ENCODE assay signal across 10 mouse cellular contexts in genomic region chr7:16746093-16746492, GRCm38 (mm10). TPM values are rescaled to one million over a fixed set of nuclear protein-coding genes. Genes with fewer than 3 reads are reported as not detected.
DNase-seq lines count a peak whose midpoint lies in the region; ATAC-seq lines count a peak whose summit lies in the region.
"Had no signal": no experiment of that assay in that cellular context is flagged by ENCODE, and none has a peak within 500 bp of the region (broad histone marks: within the 10 kb centered on the region; RNA-seq: fewer than 3 reads in every experiment).

No protein-coding gene starts in this region.

- ATAC-seq in intestine, embryonic 16.5 days: peak; percentile 43
- ATAC-seq in liver, embryonic 11.5 days (replicated peaks; ENCODE audit: low FRiP score): peak; percentile 37
- ATAC-seq in neural tube, embryonic 12.5 days (ENCODE audit: low FRiP score, low read depth): peak; percentile 76

- H3K27ac ChIP-seq in embryonic facial prominence, embryonic 10.5 days (replicated peaks): no peak overlapping the region
- no peak overlapping the region for H3K27ac ChIP-seq in intestine, embryonic 16.5 days (ENCODE audit: low read length)
- H3K27ac ChIP-seq in liver, embryonic 11.5 days (ENCODE audit: low read depth, low read length): no peak overlapping the region
- H3K27ac ChIP-seq in neural tube, embryonic 12.5 days: no peak overlapping the region

- no peaks in the 10 kb centered on the region for H3K4me1 ChIP-seq in embryonic facial prominence, embryonic 10.5 days
- no peaks in the 10 kb centered on the region for H3K4me1 ChIP-seq in intestine, embryonic 16.5 days (ENCODE audit: control insufficient read depth, insufficient read depth, low read length)
- no peaks in the 10 kb centered on the region for H3K4me1 ChIP-seq in liver, embryonic 11.5 days (replicated peaks; ENCODE audit: control insufficient read depth, insufficient read depth, low read length)
- no peaks in the 10 kb centered on the region for H3K4me1 ChIP-seq in neural tube, embryonic 12.5 days

- peaks cover 80% of the 10 kb centered on the region for H3K36me3 ChIP-seq in embryonic facial prominence, embryonic 10.5 days (replicated peaks)
- peaks cover 11% of the 10 kb centered on the region for H3K36me3 ChIP-seq in intestine, embryonic 16.5 days (ENCODE audit: control insufficient read depth, insufficient read depth, low read length)
- H3K36me3 ChIP-seq in liver, embryonic 11.5 days (ENCODE audit: control insufficient read depth, insufficient read depth, low read length): peaks cover 28% of the 10 kb centered on the region
- peaks cover 55% of the 10 kb centered on the region for H3K36me3 ChIP-seq in neural tube, embryonic 12.5 days

- H3K9ac ChIP-seq in intestine, embryonic 16.5 days (ENCODE audit: low read depth, low read length): no peak overlapping the region
- H3K9ac ChIP-seq in liver, embryonic 11.5 days (ENCODE audit: low read depth, low read length): no peak overlapping the region
- no peak overlapping the region for H3K9ac ChIP-seq in neural tube, embryonic 12.5 days

- H3K4me3 ChIP-seq in embryonic facial prominence, embryonic 10.5 days: no peak overlapping the region
- no peak overlapping the region for H3K4me3 ChIP-seq in intestine, embryonic 16.5 days (ENCODE audit: low read length)
- no peak overlapping the region for H3K4me3 ChIP-seq in liver, embryonic 11.5 days (ENCODE audit: low read depth, low read length)
- no peak overlapping the region for H3K4me3 ChIP-seq in neural tube, embryonic 12.5 days
- H3K4me3 ChIP-seq: erythroblast, embryonic 14.5 days; myocyte had no signal

- WGBS in embryonic facial prominence, embryonic 10.5 days: 52% methylated on average over 3 of the region's 3 CpGs
- 55% methylated on average over 3 of the region's 3 CpGs for WGBS in intestine, embryonic 16.5 days
- WGBS in liver, embryonic 11.5 days: 60% methylated on average over 3 of the region's 3 CpGs
- 53% methylated on average over 3 of the region's 3 CpGs for WGBS in neural tube, embryonic 12.5 days

- no peaks in the 10 kb centered on the region for H3K27me3 ChIP-seq in embryonic facial prominence, embryonic 10.5 days (replicated peaks; ENCODE audit: low read depth, poor library complexity, severe bottlenecking)
- no peaks in the 10 kb centered on the region for H3K27me3 ChIP-seq in intestine, embryonic 16.5 days (replicated peaks; ENCODE audit: control insufficient read depth, insufficient read depth, low read length)
- no peaks in the 10 kb centered on the region for H3K27me3 ChIP-seq in liver, embryonic 11.5 days (replicated peaks; ENCODE audit: control insufficient read depth, insufficient read depth, low read length)
- H3K27me3 ChIP-seq in neural tube, embryonic 12.5 days (replicated peaks): no peaks in the 10 kb centered on the region

- no peak overlapping the region for H3K4me2 ChIP-seq in intestine, embryonic 16.5 days (ENCODE audit: low read depth, low read length)
- H3K4me2 ChIP-seq in liver, embryonic 11.5 days: no peak overlapping the region
- H3K4me2 ChIP-seq in neural tube, embryonic 12.5 days (replicated peaks): no peak overlapping the region

- DNase-seq in layer of hippocampus, adult 11-12 months (ENCODE audit: low spot score): peak; percentile 63
- DNase-seq in layer of hippocampus, postnatal 36 days: no peak
- peak; percentile 74 for DNase-seq in R1 (ENCODE audit: low read depth, low spot score)
- DNase-seq in embryonic facial prominence, embryonic 10.5 days (ENCODE audit: low spot score): peak; percentile 57
- no peak for DNase-seq in liver, embryonic 11.5 days (ENCODE audit: low spot score)
- DNase-seq in frontal cortex, postnatal 10 days (ENCODE audit: low spot score in 2 of 2): no peak

- no peaks in the 10 kb centered on the region for H3K9me3 ChIP-seq in embryonic facial prominence, embryonic 10.5 days
- H3K9me3 ChIP-seq in intestine, embryonic 16.5 days (ENCODE audit: control insufficient read depth, low read length): no peaks in the 10 kb centered on the region
- no peaks in the 10 kb centered on the region for H3K9me3 ChIP-seq in liver, embryonic 11.5 days (ENCODE audit: control insufficient read depth, low read length)
- H3K9me3 ChIP-seq in neural tube, embryonic 12.5 days: no peaks in the 10 kb centered on the region

RNA-seq across cellular contexts. Expression of gene Ap2s1, which starts 7.9 kb away (rescaled TPM):
- total RNA-seq in layer of hippocampus, postnatal 36 days (2021): 100 to 1,000 TPM; 257 to 299 TPM
- 250 and 256 TPM in 2 replicates for polyA plus RNA-seq in embryonic facial prominence, embryonic 10.5 days (2016; fragmentation: Nextera tagmentation; extraction: Ambion mirVana)
- polyA plus RNA-seq in intestine, embryonic 16.5 days (2015; fragmentation: Nextera tagmentation; extraction: Ambion mirVana): 266 and 271 TPM in 2 replicates
- polyA plus RNA-seq in liver, embryonic 11.5 days (2014; fragmentation: Nextera tagmentation; extraction: Ambion mirVana): 289 and 300 TPM in 2 replicates
- polyA plus RNA-seq in neural tube, embryonic 12.5 days (2016; fragmentation: Nextera tagmentation; extraction: Ambion mirVana): 286 and 298 TPM in 2 replicates

RNA-seq across cellular contexts. Expression of gene Ceacam9, which starts 24.4 kb away (rescaled TPM):
- total RNA-seq in layer of hippocampus, postnatal 36 days (2021): not detected
- polyA plus RNA-seq in embryonic facial prominence, embryonic 10.5 days (2016; fragmentation: Nextera tagmentation; extraction: Ambion mirVana): not detected in 2 replicates
- polyA plus RNA-seq in intestine, embryonic 16.5 days (2015; fragmentation: Nextera tagmentation; extraction: Ambion mirVana): 0.10 TPM in 1 of 2 replicates, not detected in the other
- not detected in 2 replicates for polyA plus RNA-seq in liver, embryonic 11.5 days (2014; fragmentation: Nextera tagmentation; extraction: Ambion mirVana)
- not detected in 2 replicates for polyA plus RNA-seq in neural tube, embryonic 12.5 days (2016; fragmentation: Nextera tagmentation; extraction: Ambion mirVana)
- polyA plus RNA-seq: erythroblast, embryonic 14.5 days; myocyte had no signal

RNA-seq across cellular contexts. Expression of gene Slc1a5, which starts 35.0 kb away (rescaled TPM):
- 1 to 10 TPM; 2.1 to 2.7 TPM for total RNA-seq in layer of hippocampus, postnatal 36 days (2021)
- polyA plus RNA-seq in embryonic facial prominence, embryonic 10.5 days (2016; fragmentation: Nextera tagmentation; extraction: Ambion mirVana): 37.3 and 40.5 TPM in 2 replicates
- 44.5 and 49.0 TPM in 2 replicates for polyA plus RNA-seq in intestine, embryonic 16.5 days (2015; fragmentation: Nextera tagmentation; extraction: Ambion mirVana)
- 58.4 and 67.9 TPM in 2 replicates for polyA plus RNA-seq in liver, embryonic 11.5 days (2014; fragmentation: Nextera tagmentation; extraction: Ambion mirVana)
- polyA plus RNA-seq in neural tube, embryonic 12.5 days (2016; fragmentation: Nextera tagmentation; extraction: Ambion mirVana): 17.8 and 18.9 TPM in 2 replicates

Comparison
In these comparisons a context has a peak if more than half of its experiments do, and no peak if none do; other contexts are left out.
1. DNase-seq: peak in layer of hippocampus, adult 11-12 months (single experiment), R1 (single experiment) and embryonic facial prominence, embryonic 10.5 days (single experiment); none in layer of hippocampus, postnatal 36 days (0 of 2), liver, embryonic 11.5 days (single experiment) and frontal cortex, postnatal 10 days (0 of 2).
2. Peak in every context shown above with its lines, with median percentiles within 50 percentile points of each other: ATAC-seq.